Mouse (Mus musculus): ENCODE measurements around the gene I0C0044D17Rik. TPM values are rescaled to one million over a fixed set of nuclear protein-coding genes. Genes with fewer than 3 reads are reported as not detected.

The I0C0044D17Rik gene
- total RNA-seq, 2 experiments from 2014 or later = not detected

DNA sequence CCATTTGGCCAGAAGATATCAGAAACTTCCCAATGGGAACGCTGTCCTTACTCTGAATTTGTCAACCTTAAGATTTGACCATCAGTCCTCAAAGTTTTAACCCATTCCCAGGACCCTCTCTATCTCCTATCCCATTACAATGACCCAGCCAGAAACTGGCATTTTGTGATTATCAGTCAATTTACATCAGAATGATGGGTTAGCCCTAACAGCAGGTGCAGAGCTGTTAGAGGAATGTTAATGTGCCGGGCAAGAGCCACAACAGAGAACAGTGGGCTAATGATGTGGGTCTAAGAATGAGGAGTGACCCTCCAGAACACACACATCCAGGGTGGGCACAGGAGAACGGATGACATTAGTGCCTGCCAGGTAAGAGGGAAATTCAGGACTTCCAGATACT is 37.4 kb downstream of the I0C0044D17Rik start:
- intact Hi-C loops (cut with DNase I) = no loop called here
- DNase-seq = no peak

DNA sequence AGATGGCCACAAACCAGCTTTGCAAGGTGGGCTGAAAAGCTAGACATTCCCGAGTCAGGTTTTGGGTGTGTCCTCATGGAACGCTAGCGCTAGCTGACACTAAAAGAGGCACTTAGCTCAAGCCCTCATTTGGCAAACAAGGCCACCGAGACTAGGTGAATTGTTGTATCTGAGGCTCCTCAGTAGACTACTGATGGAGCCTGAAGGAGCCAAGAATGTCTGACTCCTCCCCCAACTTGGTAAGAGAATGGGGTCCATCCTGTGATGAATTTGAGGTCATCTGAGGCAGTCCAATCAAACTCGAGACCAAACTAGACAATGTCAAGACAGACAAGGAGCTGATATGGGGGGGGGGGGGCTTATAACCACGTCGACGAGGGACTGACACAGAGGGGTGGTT is 37.8 kb downstream of the I0C0044D17Rik start:
- no peak for DNase-seq
- intact Hi-C loops (cut with DNase I) = no loop called here

- intact Hi-C loops (cut with DNase I) = no loop called here
- no peak for DNase-seq
Measured at GRCm38 (mm10) chr4:98778219-98778618, 45.4 kb downstream of the I0C0044D17Rik start.

DNA sequence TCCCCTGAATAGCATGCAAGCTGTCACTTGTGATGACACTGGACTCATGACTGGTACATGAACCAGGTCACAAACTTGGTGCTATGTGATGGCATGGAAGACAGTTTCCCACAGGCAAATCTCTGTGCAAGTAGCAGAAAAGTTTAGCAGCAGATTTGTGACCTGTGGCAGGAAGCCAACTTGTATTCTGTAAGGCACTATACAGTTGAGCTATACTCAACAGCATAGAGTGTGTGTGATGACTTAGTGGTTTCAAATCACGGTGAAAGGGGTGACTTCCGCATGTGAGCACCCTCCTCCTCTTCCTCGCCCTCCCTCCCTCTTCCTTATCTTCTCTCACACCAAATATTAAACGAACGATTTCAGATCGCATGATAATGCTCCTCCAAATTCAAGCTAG is 46.2 kb downstream of the I0C0044D17Rik start:
- DNase-seq = no peak
- intact Hi-C loops (cut with DNase I) = no loop called here

DNA sequence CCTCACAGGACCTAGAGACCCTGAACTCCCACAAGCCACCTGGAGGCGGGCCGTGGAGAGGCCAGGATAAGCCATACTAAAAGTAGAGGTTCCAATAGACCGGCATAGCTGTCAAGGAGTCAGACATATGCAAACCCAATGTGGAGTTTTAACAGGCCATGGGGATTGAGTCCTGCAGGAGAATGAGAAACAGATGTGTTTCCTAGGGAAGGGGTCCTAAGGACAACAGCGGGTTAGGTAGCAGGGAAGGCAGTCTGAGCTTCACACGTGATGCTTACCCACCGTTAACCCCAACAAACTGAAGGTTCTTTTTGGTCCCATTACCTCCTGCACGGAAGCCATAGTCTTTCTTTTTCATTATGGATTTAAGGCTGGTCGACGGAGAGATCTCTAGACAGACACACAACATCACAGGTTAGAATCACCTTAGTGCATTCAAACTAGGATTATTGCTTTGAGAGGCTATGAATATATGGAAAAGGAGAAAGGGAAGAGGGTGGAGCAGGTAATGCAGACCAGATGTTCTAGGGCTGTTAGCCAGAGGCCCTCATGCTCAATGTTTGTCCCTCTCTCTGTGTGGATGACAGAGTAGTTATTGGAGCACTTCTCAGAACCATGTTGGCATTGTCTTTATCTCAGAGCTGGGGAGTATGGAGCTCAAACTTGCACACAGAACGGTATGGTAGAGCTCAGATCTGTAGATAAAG is 46.8 kb downstream of the I0C0044D17Rik start:
- DNase-seq = no peak
- intact Hi-C loops (cut with DNase I) = no loop called here

DNA sequence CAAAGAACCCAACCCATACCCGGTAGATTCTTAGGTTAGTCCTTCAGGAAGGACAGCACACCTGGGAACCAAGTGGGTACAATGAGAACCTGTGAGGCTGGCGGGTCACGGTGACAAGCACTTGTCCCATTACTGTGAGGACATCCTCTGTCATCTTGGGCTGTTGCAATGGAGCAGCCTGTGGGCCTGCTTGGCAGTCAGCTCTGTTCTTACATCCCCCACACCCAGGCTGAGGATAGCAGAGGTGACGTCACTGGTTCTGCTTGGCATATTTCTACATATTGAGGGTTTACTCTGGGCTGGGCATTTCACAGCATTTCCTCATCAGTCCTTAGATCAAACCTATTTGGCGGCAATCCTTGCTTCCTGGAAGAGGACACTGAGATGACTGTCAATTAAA is 49.9 kb downstream of the I0C0044D17Rik start:
- intact Hi-C loops (cut with DNase I) = no loop called here

More for the DNA sequence above, 49.9 kb downstream of the I0C0044D17Rik start:
- DNase-seq = no peak

Other genes with a start within 250 kb of the I0C0044D17Rik start
- gene L1td1, start 97.1 kb downstream of the I0C0044D17Rik start, total RNA-seq (2021) = not detected
- gene Kank4, start 6.3 kb downstream of the I0C0044D17Rik start, total RNA-seq (2021) = 1 to 10 TPM in 1 of 2 experiments, under 1 TPM in 1; 0.87 to 1.4 TPM
- 1 to 10 TPM; 8.2 to 9.1 TPM for gene Usp1, start 100.0 kb upstream of the I0C0044D17Rik start, total RNA-seq (2021)
- not detected for gene Angptl3, start 207.1 kb upstream of the I0C0044D17Rik start, total RNA-seq (2021)